Mouse (Mus musculus) liver, embryonic 12.5 days (tissue): ENCODE measurements around the gene Sh3kbp1. TPM values are rescaled to one million over a fixed set of nuclear protein-coding genes. Genes with fewer than 3 reads are reported as not detected.

Experiments used
- ATAC-seq: fragments of 200-750 bp; cut with Nextera tagmentation; 2 replicates; pipeline ENCODE4 v1.8.0; 2017; ENCODE audit warnings: moderate number of reproducible peaks, mild to moderate bottlenecking, moderate library complexity
- H3K27ac ChIP-seq: fragments of 300-500 bp; sonication (generic); 2 replicates; pipeline ENCODE4 v1.5.1; 2016; ENCODE audit warnings: mild to moderate bottlenecking
- H3K27me3 ChIP-seq: fragments of 300-500 bp; sonication (generic); replicated peaks from 2 replicates; pipeline ENCODE4 v1.6.1; 2016; ENCODE audit warnings: mild to moderate bottlenecking, moderate library complexity
- H3K36me3 ChIP-seq: fragments of 300-500 bp; sonication (generic); 2 replicates; pipeline ENCODE4 v1.6.1; 2016; ENCODE audit warnings: mild to moderate bottlenecking, moderate library complexity
- H3K4me1 ChIP-seq: fragments of 300-500 bp; sonication (generic); 2 replicates; pipeline ENCODE4 v1.6.1; 2016
- H3K4me2 ChIP-seq: fragments of 300-500 bp; sonication (generic); 2 replicates; pipeline ENCODE4 v1.6.1; 2016; ENCODE audit warnings: mild to moderate bottlenecking, moderate library complexity
- H3K4me3 ChIP-seq: fragments of 300-500 bp; sonication (generic); 2 replicates; pipeline ENCODE4 v1.5.1; 2016; ENCODE audit warnings: mild to moderate bottlenecking, moderate library complexity
- H3K9ac ChIP-seq: fragments of 300-500 bp; sonication (generic); 2 replicates; pipeline ENCODE4 v1.6.1; 2016; ENCODE audit warnings: mild to moderate bottlenecking, moderate library complexity
- H3K9me3 ChIP-seq: fragments of 300-500 bp; sonication (generic); replicated peaks from 2 replicates; pipeline ENCODE4 v1.6.1; 2016; ENCODE audit warnings: mild to moderate bottlenecking, moderate library complexity
- WGBS: fragments of 180-500 bp; shearing (Covaris S2); methylation state at CpG from one replicate; pipeline ENCODE4 v1.1.7; 2016; ENCODE audit not compliant: insufficient replicate concordance; 5-methylcytosine and 5-hydroxymethylcytosine counted together
- polyA plus RNA-seq: library from polyadenylated mRNA; unstranded; fragments of >200 nt; fragmentation: Nextera tagmentation; extraction: Ambion mirVana; gene quantifications from 2 replicates; pipeline ENCODE4 v1.2.1, GENCODE M21; 2016

The Sh3kbp1 gene
- polyA plus RNA-seq, 1 experiment from 2014 or later: 16.8 TPM

GRCm38 (mm10) chrX:159910600-159910999, 283.5 kb downstream of the Sh3kbp1 start:
- H3K27me3 ChIP-seq: peaks cover 5% of the 10 kb centered on the region
- no peak for ATAC-seq
- no peak overlapping the region for H3K27ac ChIP-seq
- no peak overlapping the region for H3K4me2 ChIP-seq
- H3K9me3 ChIP-seq: no peaks in the 10 kb centered on the region
- no peak overlapping the region for H3K9ac ChIP-seq
- 63% methylated on average over 3 of the region's 3 CpGs for WGBS
- no peak overlapping the region for H3K4me3 ChIP-seq
- no peaks in the 10 kb centered on the region for H3K36me3 ChIP-seq
- H3K4me1 ChIP-seq: peaks cover 7% of the 10 kb centered on the region; the same call in 1 of the 2 replicates

GRCm38 (mm10) chrX:159911613-159912012, 284.5 kb downstream of the Sh3kbp1 start:
- H3K4me1 ChIP-seq: peaks cover 7% of the 10 kb centered on the region; the same call in 1 of the 2 replicates
- ATAC-seq: no peak
- H3K27ac ChIP-seq: no peak overlapping the region
- H3K27me3 ChIP-seq: no peaks in the 10 kb centered on the region
- 72% methylated on average over 4 of the region's 4 CpGs for WGBS
- no peak overlapping the region for H3K4me2 ChIP-seq
- H3K9me3 ChIP-seq: no peaks in the 10 kb centered on the region
- H3K4me3 ChIP-seq: no peak overlapping the region
- no peaks in the 10 kb centered on the region for H3K36me3 ChIP-seq
- H3K9ac ChIP-seq: no peak overlapping the region

GRCm38 (mm10) chrX:159912061-159912460, 285.0 kb downstream of the Sh3kbp1 start:
- H3K4me3 ChIP-seq: no peak overlapping the region
- H3K27me3 ChIP-seq: no peaks in the 10 kb centered on the region
- 66% methylated on average over 3 of the region's 3 CpGs for WGBS
- no peak overlapping the region for H3K9ac ChIP-seq
- no peaks in the 10 kb centered on the region for H3K36me3 ChIP-seq
- ATAC-seq: no peak
- H3K9me3 ChIP-seq: no peaks in the 10 kb centered on the region
- no peak overlapping the region for H3K27ac ChIP-seq
- no peak overlapping the region for H3K4me2 ChIP-seq
- peaks cover 7% of the 10 kb centered on the region; the same call in 1 of the 2 replicates for H3K4me1 ChIP-seq

GRCm38 (mm10) chrX:159913489-159913888, 286.4 kb downstream of the Sh3kbp1 start:
- Histone ChIP-seq H3K27me3 (no peaks in the 10 kb centered on the region), H3K4me1 (peaks cover 7% of the 10 kb centered on the region; the same call in 1 of the 2 replicates), H3K9me3 (no peaks in the 10 kb centered on the region), H3K4me3 (no peak overlapping the region), H3K4me2 (no peak overlapping the region), H3K27ac (no peak overlapping the region), H3K36me3 (no peaks in the 10 kb centered on the region), H3K9ac (no peak overlapping the region)
- no peak for ATAC-seq
- WGBS: 71% methylated on average over 3 of the region's 3 CpGs

GRCm38 (mm10) chrX:159915125-159915524, 288.1 kb downstream of the Sh3kbp1 start:
- Histone ChIP-seq H3K36me3 (no peaks in the 10 kb centered on the region), H3K9ac (no peak overlapping the region), H3K4me1 (no peaks in the 10 kb centered on the region), H3K27me3 (no peaks in the 10 kb centered on the region), H3K4me3 (no peak overlapping the region), H3K4me2 (no peak overlapping the region), H3K9me3 (no peaks in the 10 kb centered on the region), H3K27ac (no peak overlapping the region)
- ATAC-seq: no peak
- WGBS: 64% methylated on average over 1 of the region's 1 CpGs

- Histone ChIP-seq H3K4me3 (no peak overlapping the region), H3K27me3 (no peaks in the 10 kb centered on the region), H3K4me2 (no peak overlapping the region), H3K27ac (no peak overlapping the region), H3K9ac (no peak overlapping the region), H3K9me3 (no peaks in the 10 kb centered on the region), H3K4me1 (no peaks in the 10 kb centered on the region), H3K36me3 (no peaks in the 10 kb centered on the region)
- no peak for ATAC-seq
- 58% methylated on average over 6 of the region's 6 CpGs for WGBS
Measured at GRCm38 (mm10) chrX:159924759-159925158, 297.7 kb downstream of the Sh3kbp1 start.

GRCm38 (mm10) chrX:159928165-159928564, 301.1 kb downstream of the Sh3kbp1 start:
- Histone ChIP-seq H3K9ac (no peak overlapping the region), H3K27ac (no peak overlapping the region), H3K4me3 (no peak overlapping the region), H3K27me3 (no peaks in the 10 kb centered on the region), H3K36me3 (no peaks in the 10 kb centered on the region), H3K4me1 (no peaks in the 10 kb centered on the region), H3K4me2 (no peak overlapping the region), H3K9me3 (no peaks in the 10 kb centered on the region)
- 53% methylated on average over 5 of the region's 5 CpGs for WGBS
- ATAC-seq: no peak

- Histone ChIP-seq H3K4me2 (no peak overlapping the region), H3K9me3 (no peaks in the 10 kb centered on the region), H3K4me3 (no peak overlapping the region), H3K27ac (no peak overlapping the region), H3K4me1 (no peaks in the 10 kb centered on the region), H3K9ac (no peak overlapping the region), H3K27me3 (no peaks in the 10 kb centered on the region), H3K36me3 (no peaks in the 10 kb centered on the region)
- 38% methylated on average over 3 of the region's 3 CpGs for WGBS
- no peak for ATAC-seq
Measured at GRCm38 (mm10) chrX:159928834-159929233, 301.8 kb downstream of the Sh3kbp1 start.

- Histone ChIP-seq H3K9ac (no peak overlapping the region), H3K36me3 (no peaks in the 10 kb centered on the region), H3K27me3 (no peaks in the 10 kb centered on the region), H3K9me3 (no peaks in the 10 kb centered on the region), H3K27ac (no peak overlapping the region), H3K4me2 (no peak overlapping the region), H3K4me1 (no peaks in the 10 kb centered on the region), H3K4me3 (no peak overlapping the region)
- WGBS: 78% methylated on average over 1 of the region's 1 CpGs
- ATAC-seq: no peak
Measured at GRCm38 (mm10) chrX:159932027-159932426, 305.0 kb downstream of the Sh3kbp1 start.

- no peak for ATAC-seq
- WGBS: 77% methylated on average over 2 of the region's 2 CpGs
- H3K27ac ChIP-seq: no peak overlapping the region
- H3K36me3 ChIP-seq: no peaks in the 10 kb centered on the region
- H3K4me3 ChIP-seq: no peak overlapping the region
- H3K4me2 ChIP-seq: no peak overlapping the region
- H3K4me1 ChIP-seq: no peaks in the 10 kb centered on the region
- H3K27me3 ChIP-seq: no peaks in the 10 kb centered on the region
- H3K9ac ChIP-seq: no peak overlapping the region
- no peaks in the 10 kb centered on the region for H3K9me3 ChIP-seq
Measured at GRCm38 (mm10) chrX:159942569-159942968, 315.5 kb downstream of the Sh3kbp1 start.

GRCm38 (mm10) chrX:159943586-159943985, 316.5 kb downstream of the Sh3kbp1 start:
- Histone ChIP-seq H3K27ac (no peak overlapping the region), H3K27me3 (no peaks in the 10 kb centered on the region), H3K9ac (no peak overlapping the region), H3K36me3 (no peaks in the 10 kb centered on the region), H3K4me2 (no peak overlapping the region), H3K4me1 (no peaks in the 10 kb centered on the region), H3K9me3 (no peaks in the 10 kb centered on the region), H3K4me3 (no peak overlapping the region)
- WGBS: 62% methylated on average over 1 of the region's 1 CpGs
- ATAC-seq: no peak

- no peaks in the 10 kb centered on the region for H3K9me3 ChIP-seq
- no peak overlapping the region for H3K4me3 ChIP-seq
- H3K4me1 ChIP-seq: no peaks in the 10 kb centered on the region
- peaks cover 24% of the 10 kb centered on the region for H3K27me3 ChIP-seq
- H3K27ac ChIP-seq: no peak overlapping the region
- no peak overlapping the region for H3K4me2 ChIP-seq
- WGBS: 65% methylated on average over 7 of the region's 7 CpGs
- no peaks in the 10 kb centered on the region for H3K36me3 ChIP-seq
- ATAC-seq: no peak
- H3K9ac ChIP-seq: no peak overlapping the region
Measured at GRCm38 (mm10) chrX:159953546-159954429, 326.7 kb downstream of the Sh3kbp1 start.
